Mouse (Mus musculus) spleen, adult 12 weeks (tissue): ENCODE measurements around the gene Foxg1.

ENCODE experiments used
- DNase-seq: peaks from one replicate; pipeline ENCODE4 v3.0.0; 2022; ENCODE audit warnings: low spot score

Foxg1 gene

DNA sequence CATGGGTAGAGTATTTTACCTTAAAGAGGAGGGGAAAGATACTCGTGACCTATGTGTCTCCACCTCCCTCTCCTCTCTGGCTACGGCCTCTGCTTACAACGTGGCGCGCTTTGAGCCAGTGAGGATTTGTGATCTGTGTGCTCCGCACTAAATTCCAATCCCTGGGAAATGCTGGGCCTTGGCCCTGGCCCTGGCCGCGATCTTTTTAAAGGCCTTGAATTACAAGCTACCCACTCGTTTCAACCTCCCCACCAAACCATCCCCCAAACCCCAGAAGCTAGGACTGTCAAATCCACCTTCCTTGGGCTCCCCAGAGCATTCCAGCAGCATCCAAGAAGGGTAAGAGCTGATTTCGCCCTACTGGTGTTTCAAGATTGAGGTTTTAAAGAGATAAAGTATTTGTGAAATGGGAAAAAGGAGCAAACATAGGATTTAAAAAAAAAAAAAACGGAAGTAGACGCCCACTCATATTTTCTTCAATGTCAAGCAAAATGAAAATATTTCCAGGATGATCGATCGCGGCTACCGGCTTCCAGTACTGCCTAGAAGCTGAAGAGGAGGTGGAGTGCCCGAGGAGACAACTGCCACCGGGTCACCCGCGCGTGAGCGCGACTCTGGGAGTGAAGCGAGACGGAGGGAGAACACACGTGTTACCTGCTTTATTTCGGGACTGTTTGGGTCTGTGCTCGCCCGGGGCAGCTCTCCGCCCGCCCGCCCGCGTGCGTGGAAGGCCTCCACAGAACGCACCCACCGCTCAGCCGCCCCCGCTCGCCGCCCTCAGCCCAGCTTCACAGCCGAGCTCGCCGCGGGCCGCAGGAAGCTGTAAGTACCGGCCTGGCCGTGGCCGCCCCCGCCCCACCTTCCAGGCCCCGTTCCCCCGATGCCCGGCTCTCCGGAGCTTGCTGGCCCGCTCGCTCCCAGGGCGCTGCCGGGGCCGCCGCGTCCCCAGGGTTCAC, at the start of gene Foxg1:
Gene Foxg1, plus strand, starts transcription at position 96 of the 956 bp plus-strand sequence.
- DNase-seq: no peak

DNA sequence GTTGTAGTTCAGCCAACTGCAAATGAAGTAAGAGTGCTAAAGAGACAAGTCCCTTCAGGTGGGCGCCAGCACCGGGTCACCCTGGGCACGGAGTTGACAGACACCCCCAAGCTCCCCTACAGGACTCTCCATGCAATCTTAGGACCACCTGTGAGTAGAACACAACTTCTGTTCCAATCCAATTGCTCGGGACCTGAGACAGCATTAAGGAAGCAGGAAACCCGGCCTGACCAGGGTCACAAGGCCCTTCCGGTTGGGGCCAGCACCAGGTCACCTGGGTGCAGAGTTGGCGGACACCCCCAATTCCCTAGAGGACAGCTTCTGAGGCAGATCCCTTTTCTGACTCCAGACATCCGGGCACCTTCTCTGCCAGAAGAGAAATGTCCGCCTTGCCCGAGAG, 32.8 kb upstream of the Foxg1 start:
- no peak for DNase-seq

DNA sequence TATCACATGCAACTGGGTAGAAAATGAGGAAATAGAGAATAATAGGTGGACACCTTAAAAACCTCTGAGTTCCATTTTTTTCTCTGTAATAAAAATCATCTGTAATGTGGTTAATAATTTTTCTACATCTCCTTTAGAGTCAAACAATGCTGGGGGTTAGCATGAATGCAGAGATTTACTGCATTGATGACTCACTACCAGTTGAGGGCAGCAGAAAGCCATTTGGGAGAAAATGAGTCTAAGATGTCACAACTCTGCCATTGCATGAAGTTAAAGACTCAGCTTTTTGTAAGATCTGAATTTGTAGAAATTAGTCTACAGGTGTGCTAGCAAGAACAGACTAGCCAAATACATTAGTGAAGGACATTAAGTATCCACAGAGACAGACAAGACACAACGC, 13.5 kb upstream of the Foxg1 start:
- DNase-seq: no peak

DNA sequence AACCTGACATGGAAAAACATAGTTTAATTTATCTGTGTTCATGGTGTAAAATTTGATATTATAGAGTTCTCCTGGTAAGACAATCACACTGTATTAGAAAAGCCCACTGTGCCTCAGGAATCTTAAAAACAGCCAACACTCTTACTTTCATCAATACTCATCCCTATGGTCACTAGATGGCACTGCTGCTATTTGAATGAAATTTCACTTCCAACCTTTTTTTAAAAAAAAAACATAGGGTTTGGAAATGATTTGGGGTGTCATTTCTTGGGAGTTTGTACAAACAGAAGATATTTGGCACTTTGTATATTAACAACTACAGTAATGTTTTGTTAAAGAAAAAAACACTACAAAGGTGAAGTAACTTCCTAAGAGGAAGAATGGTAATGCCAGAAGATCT, 10.3 kb upstream of the Foxg1 start:
- DNase-seq: no peak

DNA sequence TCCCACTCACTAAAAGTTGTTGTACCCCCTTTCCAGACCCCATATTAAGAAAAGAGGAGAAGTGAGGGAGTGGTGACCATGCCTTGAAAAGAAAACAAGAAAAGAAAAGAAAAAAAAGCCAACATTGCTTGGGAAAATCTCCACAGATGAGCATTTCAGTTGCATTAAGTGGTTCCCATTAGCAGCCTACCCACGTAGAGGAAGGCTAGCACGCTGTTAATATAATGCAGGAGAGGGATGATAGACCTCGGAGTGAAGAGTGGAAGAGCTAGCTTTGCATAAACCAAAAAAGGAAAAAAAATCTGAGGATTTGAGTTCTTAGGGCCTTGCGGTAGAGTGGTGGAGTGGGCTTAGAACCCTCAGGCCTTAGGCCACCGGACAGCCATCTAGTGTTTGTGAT, 9.3 kb upstream of the Foxg1 start:
- DNase-seq: no peak

DNA sequence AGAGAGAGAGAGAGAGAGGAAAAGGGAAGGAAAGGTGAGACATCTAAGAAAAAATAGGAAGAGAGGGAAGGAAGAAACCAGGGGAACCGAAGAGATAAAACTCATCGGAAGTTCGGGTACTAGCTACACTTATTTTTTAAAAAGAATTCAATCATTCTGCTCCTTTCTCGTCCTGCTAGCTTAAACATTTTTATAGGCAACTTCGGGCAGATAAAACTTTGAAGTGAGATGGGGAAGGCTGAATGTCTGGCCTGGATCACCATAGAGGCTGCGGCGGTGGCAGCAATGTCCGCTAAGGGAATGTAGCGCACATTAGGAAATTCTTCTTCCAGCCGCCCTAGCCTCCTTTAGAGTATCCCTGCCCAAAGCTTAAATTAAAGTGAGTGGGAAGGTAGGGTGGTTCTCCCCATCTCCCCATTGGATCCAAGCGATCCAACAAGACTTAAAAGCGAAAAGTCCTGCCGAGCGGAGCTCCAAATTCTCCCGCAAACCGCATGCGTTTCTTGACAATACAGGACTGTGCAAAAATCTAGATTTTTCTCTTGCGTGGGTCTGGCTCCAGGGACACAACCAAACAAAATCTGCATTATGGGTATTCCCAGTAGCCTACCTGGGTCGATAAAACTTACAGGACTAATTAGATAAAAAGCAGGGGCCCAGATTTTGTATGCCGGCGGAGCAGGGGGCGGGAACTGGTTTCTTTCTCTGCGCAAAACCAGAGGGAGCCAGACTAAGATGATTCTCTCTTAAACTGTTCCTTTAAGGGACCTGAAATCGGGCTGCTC, 8.4 kb upstream of the Foxg1 start:
- no peak for DNase-seq

DNA sequence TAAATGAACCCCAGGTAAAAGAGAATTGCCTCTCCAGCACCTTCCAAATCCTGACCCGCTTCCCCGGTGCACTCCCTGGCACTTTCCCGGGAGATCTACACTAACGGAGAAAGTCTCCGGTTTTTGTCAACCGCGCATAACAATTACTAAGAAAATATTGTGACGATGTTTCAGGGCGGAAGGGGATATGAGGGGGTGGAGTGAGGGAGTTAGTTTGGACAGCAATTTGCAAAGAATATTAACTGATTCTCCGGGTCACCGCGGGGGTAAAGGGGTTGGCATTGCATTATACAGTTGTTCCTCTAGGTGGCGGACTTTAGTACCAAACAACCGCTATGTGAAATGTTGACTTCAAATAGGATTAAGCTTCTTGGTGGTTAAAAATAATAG, 7.9 kb upstream of the Foxg1 start:
- DNase-seq: no peak

DNA sequence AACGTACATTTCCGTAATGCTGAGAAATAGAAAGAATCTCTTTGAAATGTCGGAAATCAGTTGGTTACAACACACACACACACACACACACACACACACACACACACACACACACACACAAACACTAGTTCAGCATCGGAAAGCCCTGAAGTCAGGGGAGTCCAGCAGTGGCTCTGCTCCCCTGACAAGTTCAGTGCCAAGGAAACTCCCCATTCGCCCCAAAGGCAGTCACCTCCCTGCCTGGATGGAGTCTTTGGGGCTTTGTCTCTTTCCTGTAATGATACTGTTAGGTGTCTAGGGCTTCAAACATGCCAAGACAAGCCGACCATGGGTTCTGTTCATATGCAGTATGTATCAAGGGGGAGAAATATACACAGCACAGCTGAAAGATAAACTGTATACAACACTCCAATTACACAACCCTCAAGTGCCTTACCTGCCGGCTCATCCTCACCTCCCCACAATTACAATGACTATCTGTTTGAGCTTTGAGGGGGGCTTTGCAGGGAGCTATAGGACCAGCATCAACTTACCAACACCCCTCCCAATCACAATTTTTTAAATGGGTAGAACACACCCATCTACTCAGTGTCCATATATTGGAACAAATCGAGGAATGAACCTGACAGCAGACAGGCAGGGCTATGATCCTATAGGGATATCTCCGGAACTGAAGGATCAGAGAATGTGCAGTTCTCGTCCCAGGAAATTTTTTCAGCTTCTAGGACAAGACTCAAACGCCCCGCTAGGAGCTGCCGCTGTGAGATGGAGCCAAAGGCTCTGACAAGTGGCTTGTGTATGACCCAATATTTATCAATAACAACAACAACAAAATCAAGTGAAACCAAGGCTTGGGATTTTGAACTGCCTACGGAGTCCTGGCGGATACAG, 6.8 kb upstream of the Foxg1 start:
- no peak for DNase-seq

DNA sequence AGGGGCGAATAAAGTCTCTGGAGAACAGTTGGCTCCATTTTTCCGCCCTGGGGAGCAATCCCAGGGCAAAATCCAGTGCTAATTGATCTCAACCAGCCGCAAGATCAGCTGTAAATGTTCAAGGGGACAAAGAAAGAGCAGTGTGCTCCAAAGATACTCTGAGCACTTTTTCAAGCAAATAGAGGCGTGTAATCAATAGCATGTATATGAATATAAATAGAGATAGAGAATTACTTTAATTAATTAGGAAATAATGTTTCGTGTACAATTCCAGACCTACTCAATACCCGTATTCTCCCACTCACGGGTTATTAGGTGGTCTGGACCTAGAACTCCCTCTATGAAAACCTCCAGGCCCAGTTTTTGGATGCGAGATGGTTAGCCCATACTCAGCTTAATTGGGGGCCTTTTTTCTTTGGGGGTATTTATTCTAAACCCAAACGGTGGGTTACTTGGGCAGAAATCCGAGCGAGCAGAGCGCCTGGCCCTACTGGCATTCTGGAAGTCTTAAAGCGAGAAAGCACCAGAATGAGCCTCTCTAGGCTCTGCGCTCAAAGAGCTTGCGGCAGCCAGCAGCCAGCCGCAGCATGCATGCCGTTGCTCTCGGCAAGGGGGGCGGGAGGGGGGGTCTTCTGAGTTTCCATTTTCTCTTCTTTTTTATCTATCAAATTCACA, 6.0 kb upstream of the Foxg1 start:
- no peak for DNase-seq

DNA sequence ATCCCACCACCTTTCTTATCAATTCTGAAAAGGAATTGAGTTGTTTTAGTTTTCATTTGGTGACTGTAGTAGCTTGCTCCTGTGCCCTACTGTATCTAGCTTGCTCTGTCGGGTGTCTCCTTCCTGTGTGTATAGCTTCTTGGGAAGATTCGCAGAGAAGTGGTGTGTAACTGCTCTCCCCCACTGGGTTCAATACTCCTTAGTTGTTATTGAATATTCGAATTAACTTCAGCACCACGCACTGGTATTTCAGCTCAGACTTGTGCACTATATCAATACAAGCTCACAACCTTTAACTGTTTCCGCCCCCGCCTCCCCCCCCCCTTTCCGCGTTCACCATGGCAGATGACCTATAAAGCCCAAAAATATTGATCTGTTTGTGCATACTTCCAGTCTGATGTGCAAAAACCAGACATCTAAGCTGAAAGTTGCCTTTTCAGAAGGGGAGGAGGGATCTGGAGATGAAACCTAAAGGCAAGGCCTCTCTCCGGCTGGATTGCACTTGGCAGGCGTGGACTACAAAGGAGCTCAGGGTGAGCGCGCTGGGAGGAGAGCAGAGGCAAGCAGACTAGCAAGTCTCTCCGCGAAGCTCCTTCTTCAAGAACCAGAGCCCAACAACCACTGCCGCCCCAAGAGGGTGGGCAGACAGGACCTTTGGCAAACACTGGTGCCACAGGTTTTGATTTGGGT, 5.0 kb upstream of the Foxg1 start:
- DNase-seq: no peak

DNA sequence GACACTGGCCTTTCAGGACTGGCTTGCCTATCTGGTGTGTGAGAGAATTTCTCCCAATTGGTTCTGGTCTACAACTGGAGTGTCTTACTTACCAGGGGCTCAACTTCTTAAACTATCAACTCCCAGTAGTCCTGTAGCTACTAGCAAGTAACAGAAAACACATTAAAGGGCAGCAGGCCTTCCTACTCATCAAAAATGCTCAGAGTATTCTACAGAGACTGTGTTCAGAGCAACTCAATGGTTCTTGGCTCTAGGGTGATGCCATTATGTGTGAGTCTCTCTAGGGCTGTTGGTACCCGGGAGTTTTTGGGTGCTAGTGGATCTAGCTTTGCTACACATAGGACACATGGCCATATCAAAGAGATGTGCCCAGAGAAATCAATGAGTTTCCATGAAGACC, 3.5 kb upstream of the Foxg1 start:
- DNase-seq: no peak

DNA sequence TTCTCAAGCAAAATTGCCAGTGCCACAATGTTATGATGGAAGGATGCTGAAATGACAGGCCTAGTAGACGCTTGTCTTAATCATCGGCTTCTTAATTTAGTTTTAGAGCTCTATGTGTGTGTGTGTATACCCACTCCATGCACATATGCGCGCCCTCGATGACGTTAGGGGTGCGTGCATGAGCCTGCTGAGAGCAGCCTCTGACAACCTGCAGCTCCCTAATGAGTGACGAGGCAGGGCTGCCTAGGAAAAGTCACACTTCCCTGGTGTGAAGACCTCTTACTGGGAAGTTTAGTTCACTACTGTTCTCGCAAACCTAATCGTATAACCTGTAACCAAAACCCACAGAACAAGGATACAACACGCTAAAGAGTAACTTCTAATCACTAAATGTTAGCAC, 3.0 kb upstream of the Foxg1 start:
- no peak for DNase-seq

DNA sequence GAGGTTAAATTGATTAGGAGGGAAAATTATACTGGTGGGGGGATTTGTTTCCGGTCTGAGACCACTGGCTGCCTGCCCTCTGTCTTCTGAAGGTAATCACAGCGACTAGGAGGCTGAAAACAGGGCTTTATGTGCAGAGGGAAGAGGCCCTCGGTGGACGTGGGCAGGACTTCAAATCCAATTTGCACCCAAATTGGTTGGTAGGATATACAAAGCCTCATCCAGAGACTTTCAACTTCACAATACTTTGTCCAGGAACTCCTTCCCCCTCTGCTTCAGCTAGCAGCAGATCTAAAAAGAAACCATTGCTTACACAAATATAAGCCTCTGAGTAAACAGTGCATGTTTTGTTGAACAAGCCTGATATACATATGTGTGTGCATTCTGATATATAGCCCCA, 2.0 kb upstream of the Foxg1 start:
- no peak for DNase-seq

DNA sequence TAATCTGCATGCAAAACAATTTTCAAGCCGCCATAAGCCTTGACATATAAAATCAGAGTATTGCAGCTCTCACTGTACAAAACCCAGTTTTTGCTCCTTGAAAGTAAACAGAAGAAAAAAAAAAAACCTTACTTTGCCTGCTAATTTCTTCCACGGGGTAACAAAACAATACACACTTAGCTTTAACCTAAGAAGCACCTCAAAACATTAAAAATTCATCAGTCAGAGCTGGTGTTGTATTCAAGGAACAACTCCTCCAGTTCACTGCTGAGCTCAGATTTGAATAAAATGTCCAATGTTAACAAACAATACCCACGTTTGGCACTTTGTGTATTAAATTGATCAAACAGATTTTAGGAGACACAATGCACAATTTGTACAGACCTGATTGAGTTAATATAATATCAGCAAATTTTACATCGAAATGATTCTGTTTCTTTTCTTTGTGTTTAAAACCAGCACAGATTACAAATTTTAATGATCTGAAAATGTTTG, 1.4 kb upstream of the Foxg1 start:
- DNase-seq: no peak

DNA sequence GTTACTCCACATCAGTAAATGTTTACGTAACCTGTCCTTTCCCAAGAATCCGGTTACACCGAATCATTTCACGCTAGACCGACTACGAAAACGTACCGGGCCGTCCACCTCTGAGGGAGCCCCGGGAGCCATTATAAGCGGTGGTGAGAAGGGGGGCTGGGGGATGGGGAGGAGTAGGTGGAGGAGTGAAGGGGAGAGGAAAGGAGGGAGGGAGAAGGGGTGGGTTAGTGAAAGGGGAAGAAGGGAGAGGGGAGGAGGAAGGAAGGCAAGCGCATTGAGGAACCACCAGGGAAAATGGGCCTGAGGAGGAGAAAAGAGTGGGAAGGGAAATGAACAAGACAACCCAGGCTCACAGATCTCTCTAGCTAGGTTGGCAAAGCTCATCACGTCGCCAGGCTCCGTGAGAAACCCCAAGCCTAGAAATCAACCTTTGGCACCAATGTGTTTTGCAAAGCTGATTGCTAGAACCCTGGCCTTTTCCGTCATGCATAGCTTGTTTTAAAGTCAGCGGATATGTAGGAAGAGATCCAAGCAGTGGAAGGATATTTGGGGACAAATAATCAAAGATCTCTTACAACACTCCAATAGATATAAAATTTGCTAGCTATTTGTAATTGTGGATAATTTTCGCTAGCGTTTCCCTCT, 617 bp upstream of the Foxg1 start:
- DNase-seq: no peak

DNA sequence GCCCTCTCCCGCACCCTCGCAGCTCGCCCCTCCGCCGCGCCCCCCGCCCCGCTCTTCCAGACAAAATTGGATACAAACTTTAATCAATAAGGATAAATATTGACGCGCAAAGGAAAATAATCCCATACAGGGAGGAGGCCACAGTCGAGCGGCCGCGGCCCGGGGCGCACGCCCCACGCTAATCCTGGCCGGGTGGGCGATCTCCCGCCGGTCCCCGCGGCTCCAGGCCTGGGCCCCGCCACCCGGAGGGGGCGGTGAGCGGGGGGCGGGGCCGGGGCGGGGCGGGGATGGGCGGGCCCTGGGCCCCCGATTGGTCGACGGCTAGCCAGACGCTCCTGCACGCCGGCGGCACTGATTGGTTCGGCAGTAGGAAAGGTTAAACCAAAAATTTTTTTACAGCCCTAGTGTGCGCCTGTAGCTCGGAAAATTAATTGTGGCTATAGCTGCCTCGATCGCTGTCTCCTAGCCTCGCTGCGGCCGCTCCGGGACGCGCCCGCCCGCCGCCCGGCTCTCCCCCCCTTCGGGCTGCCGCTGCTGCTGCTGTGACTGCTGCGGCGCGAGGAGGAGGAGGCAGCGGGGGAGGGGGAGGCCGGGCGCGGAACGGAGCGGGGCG, 1.2 kb downstream of the Foxg1 start:
- DNase-seq: no peak

DNA sequence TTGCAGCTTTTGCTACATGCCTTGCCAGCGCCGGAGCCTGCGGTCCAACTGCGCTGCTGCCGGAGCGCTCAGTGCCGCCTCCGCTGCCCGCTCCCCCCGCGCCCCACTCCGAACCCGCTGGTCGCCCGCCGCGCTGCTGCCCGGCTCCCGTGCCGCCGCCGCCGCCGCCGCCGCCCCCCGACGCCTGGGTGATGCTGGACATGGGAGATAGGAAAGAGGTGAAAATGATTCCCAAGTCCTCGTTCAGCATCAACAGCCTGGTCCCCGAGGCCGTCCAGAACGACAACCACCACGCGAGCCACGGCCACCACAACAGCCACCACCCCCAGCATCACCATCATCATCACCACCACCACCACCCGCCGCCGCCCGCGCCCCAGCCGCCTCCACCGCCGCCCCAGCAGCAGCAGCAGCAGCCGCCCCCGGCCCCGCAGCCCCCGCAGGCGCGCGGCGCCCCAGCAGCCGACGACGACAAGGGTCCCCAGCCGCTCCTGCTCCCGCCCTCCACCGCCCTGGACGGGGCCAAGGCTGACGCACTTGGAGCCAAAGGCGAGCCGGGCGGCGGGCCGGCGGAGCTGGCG, 1.9 kb downstream of the Foxg1 start:
- no peak for DNase-seq

DNA sequence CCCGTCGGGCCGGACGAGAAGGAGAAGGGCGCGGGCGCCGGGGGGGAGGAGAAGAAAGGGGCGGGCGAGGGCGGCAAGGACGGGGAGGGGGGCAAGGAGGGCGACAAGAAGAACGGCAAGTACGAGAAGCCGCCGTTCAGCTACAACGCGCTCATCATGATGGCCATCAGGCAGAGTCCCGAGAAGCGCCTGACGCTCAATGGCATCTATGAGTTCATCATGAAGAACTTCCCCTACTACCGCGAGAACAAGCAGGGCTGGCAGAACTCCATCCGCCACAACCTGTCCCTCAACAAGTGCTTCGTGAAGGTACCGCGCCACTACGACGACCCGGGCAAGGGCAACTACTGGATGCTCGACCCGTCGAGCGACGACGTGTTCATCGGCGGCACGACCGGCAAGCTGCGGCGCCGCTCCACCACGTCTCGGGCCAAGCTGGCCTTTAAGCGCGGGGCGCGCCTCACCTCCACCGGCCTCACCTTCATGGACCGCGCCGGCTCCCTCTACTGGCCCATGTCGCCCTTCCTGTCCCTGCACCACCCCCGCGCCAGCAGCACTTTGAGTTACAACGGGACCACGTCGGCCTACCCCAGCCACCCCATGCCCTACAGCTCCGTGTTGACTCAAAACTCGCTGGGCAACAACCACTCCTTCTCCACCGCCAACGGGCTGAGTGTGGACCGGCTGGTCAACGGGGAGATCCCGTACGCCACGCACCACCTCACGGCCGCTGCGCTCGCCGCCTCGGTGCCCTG, 2.6 kb downstream of the Foxg1 start, which contains the start of gene Gm43517:
Gene Gm43517, plus strand, starts transcription at position 299 of the 755 bp plus-strand sequence.
- DNase-seq: no peak

DNA sequence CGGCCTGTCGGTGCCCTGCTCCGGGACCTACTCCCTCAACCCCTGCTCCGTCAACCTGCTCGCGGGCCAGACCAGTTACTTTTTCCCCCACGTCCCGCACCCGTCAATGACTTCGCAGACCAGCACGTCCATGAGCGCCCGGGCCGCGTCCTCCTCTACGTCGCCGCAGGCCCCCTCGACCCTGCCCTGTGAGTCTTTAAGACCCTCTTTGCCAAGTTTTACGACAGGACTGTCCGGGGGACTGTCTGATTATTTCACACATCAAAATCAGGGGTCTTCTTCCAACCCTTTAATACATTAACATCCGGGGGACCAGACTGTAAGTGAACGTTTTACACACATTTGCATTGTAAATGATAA, 3.2 kb downstream of the Foxg1 start:
- DNase-seq: no peak
